Mouse (Mus musculus): ENCODE results near the gene 2610001J05Rik.

DNA sequence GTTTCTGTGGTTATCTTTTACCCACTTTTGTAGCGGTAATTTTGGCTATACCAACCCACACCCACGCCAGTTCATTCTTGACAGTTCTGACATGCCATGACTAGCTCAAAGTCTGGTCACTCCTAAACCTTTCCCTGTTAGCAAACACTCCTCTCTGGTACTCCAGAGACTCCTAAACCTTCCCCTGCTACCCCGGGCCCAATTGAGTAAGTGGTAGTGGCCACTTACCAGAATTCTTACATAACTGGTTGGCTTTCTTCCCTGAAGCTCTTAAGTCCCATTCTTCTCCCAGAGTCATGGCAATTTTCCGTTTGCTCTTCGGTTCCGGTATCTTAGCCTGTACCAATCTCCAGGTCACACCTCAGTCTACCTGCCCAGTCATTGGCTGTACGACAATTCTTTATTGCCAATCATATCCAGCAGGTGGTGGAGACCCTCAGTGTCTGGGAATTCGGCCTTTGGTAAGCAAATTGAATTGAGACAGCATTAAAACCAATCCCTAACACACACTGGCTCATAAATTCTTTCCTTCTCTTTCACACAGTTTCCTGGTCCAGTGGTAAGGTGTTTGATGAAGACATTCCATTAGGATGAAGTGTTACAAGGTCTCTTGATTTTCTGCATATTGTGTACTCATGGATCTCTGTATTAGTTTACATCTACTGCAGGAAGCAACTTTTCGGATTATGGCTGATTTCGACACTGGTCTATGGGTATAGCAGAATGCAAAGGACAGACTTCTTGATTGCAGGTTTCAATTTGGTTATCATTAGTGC is 38.6 kb upstream of the 2610001J05Rik start:
- TF ChIP-seq CTCF (IDR thresholded peaks at IDR 0.05; ENCODE audit: insufficient read depth, low read length) (no peak), POLR2A (IDR thresholded peaks at IDR 0.05; ENCODE audit: borderline replicate concordance, extremely low read depth, low read depth, low read length) (no peak)
